Mouse (Mus musculus) T-helper 1 cell (primary cell): ENCODE measurements around the gene Itgb4.

Experiments used
- in situ Hi-C: fragments of 300-600 bp; cut with MboI, MseI; formaldehyde crosslinking; loops from one replicate; pipeline ENCODE4 v1.15.1; 2025; ENCODE audit warnings: high pct_unique_total_duplicates

Gene Itgb4

GRCm38 (mm10) chr11:116028177-116028865 is 53.8 kb downstream of the Itgb4 start:
- in situ Hi-C loops, result no loop called here

- in situ Hi-C loops, result no loop called here
Observed at GRCm38 (mm10) chr11:116029086-116029865, 54.8 kb downstream of the Itgb4 start.

GRCm38 (mm10) chr11:116030088-116030897 is 55.8 kb downstream of the Itgb4 start, which contains the start of gene Unk:
Gene Unk, plus strand, starts transcription at chr11:116030322.
- in situ Hi-C loops, result loop anchor here (5.0 kb wide), 2 partner anchors 47 to 102 kb away; partner anchors contain the start of genes Trim65 and Unc13d

GRCm38 (mm10) chr11:116030898-116031845 is 56.7 kb downstream of the Itgb4 start:
- in situ Hi-C loops, result loop anchor here (5.0 kb wide), 2 partner anchors 46 to 101 kb away; partner anchors contain the start of genes Trim65 and Unc13d

- in situ Hi-C loops, result loop anchor here (5.0 kb wide), 2 partner anchors 43 to 98 kb away; partner anchors contain the start of genes Trim65 and Unc13d
Observed at GRCm38 (mm10) chr11:116034584-116034983, 60.1 kb downstream of the Itgb4 start.

GRCm38 (mm10) chr11:116036671-116037070 is 62.2 kb downstream of the Itgb4 start:
- in situ Hi-C loops, result no loop called here

GRCm38 (mm10) chr11:116037826-116038225 is 63.3 kb downstream of the Itgb4 start:
- in situ Hi-C loops, result no loop called here

- in situ Hi-C loops, result no loop called here
Observed at GRCm38 (mm10) chr11:116040593-116040992, 66.1 kb downstream of the Itgb4 start.

- in situ Hi-C loops, result no loop called here
Observed at GRCm38 (mm10) chr11:116041833-116042232, 67.3 kb downstream of the Itgb4 start.

- in situ Hi-C loops, result no loop called here
Observed at GRCm38 (mm10) chr11:116042372-116043138, 68.0 kb downstream of the Itgb4 start.

- in situ Hi-C loops, result no loop called here
Observed at GRCm38 (mm10) chr11:116043286-116043685, 68.8 kb downstream of the Itgb4 start.

- in situ Hi-C loops, result no loop called here
Observed at GRCm38 (mm10) chr11:116045173-116045572, 70.7 kb downstream of the Itgb4 start.

GRCm38 (mm10) chr11:116049610-116050009 is 75.1 kb downstream of the Itgb4 start:
- in situ Hi-C loops, result no loop called here

- in situ Hi-C loops, result no loop called here
Observed at GRCm38 (mm10) chr11:116050196-116050595, 75.7 kb downstream of the Itgb4 start.

GRCm38 (mm10) chr11:116053510-116054229 is 79.2 kb downstream of the Itgb4 start:
- in situ Hi-C loops, result no loop called here

GRCm38 (mm10) chr11:116055873-116056272 is 81.4 kb downstream of the Itgb4 start:
- in situ Hi-C loops, result no loop called here

GRCm38 (mm10) chr11:116057237-116057881 is 82.8 kb downstream of the Itgb4 start:
- in situ Hi-C loops, result no loop called here
